Mouse (Mus musculus) heart, embryonic 14.5 days (tissue): ENCODE data around the gene Rpl36al. TPM values are rescaled to one million over a fixed set of nuclear protein-coding genes. Genes with fewer than 3 reads are reported as not detected.
A peak's percentile ranks its signal among the peaks of the same experiment; 100 is the strongest.

Experiments used
- ATAC-seq: fragments of 200-750 bp; cut with Nextera tagmentation; 2 replicates; pipeline ENCODE4 v1.8.0; 2017; ENCODE audit warnings: low read depth, moderate TSS enrichment; ENCODE audit not compliant: insufficient number of reproducible peaks, insufficient read depth, low FRiP score
- H3K27ac ChIP-seq, 2 experiments: fragments of 200-500 bp in 1 of 2; fragments of 300-500 bp in 1 of 2; sonication (generic) in 1 of 2; replicated peaks in 1 of 2; 2 replicates each; pipeline ENCODE4 v1.5.1; 2012 to 2014; ENCODE audit warnings: low read depth in 2 of 2, low read length in 2 of 2, control low read depth in 1 of 2, mild to moderate bottlenecking in 1 of 2, mixed read lengths in 1 of 2; ENCODE audit not compliant: control insufficient read depth in 1 of 2, insufficient read depth in 1 of 2
- H3K27me3 ChIP-seq: fragments of 300-500 bp; sonication (generic); 2 replicates; pipeline ENCODE4 v1.6.1; 2014; ENCODE audit warnings: mild to moderate bottlenecking, low read length, control low read depth; ENCODE audit not compliant: control insufficient read depth, insufficient read depth
- H3K36me3 ChIP-seq: fragments of 300-500 bp; sonication (generic); 2 replicates; pipeline ENCODE4 v1.6.1; 2014; ENCODE audit warnings: mild to moderate bottlenecking, control low read depth, low read length, mixed read lengths; ENCODE audit not compliant: control insufficient read depth, insufficient read depth
- H3K4me1 ChIP-seq, 2 experiments: fragments of 200-500 bp in 1 of 2; fragments of 300-500 bp in 1 of 2; sonication (generic) in 1 of 2; 2 replicates each; pipeline ENCODE4 v1.6.1; 2012 to 2014; ENCODE audit warnings: low read length in 2 of 2, control low read depth in 1 of 2, mixed read lengths in 1 of 2; ENCODE audit not compliant: control insufficient read depth in 2 of 2, insufficient read depth in 2 of 2
- H3K4me2 ChIP-seq: fragments of 300-500 bp; sonication (generic); 2 replicates; pipeline ENCODE4 v1.6.1; 2014; ENCODE audit warnings: mild to moderate bottlenecking, low read length
- H3K4me3 ChIP-seq, 2 experiments: fragments of 200-500 bp in 1 of 2; fragments of 300-500 bp in 1 of 2; sonication (generic) in 1 of 2; 2 replicates each; pipeline ENCODE4 v1.5.1; 2012 to 2014; ENCODE audit warnings: low read length in 2 of 2, mild to moderate bottlenecking in 2 of 2, control low read depth in 1 of 2, low read depth in 1 of 2, moderate library complexity in 1 of 2; ENCODE audit not compliant: control insufficient read depth in 1 of 2, insufficient read depth in 1 of 2
- H3K9ac ChIP-seq: fragments of 300-500 bp; sonication (generic); 2 replicates; pipeline ENCODE4 v1.6.1; 2014; ENCODE audit warnings: mild to moderate bottlenecking, low read length
- H3K9me3 ChIP-seq: fragments of 300-500 bp; sonication (generic); 2 replicates; pipeline ENCODE4 v1.6.1; 2016; ENCODE audit warnings: low read length, control low read depth; ENCODE audit not compliant: control insufficient read depth
- WGBS: fragments of 180-500 bp; shearing (Covaris S2); extraction: QIAGEN DNeasy Blood & Tissue Kit; methylation state at CpG from one replicate; pipeline ENCODE4 v1.1.7; 2014; 5-methylcytosine and 5-hydroxymethylcytosine counted together
- polyA plus RNA-seq: library from polyadenylated mRNA; unstranded; fragments of >200 nt; fragmentation: Nextera tagmentation; extraction: Ambion mirVana; gene quantifications from 2 replicates; pipeline ENCODE4 v1.2.1, GENCODE M21; 2014

Gene Rpl36al
- polyA plus RNA-seq, 1 experiment from 2014 or later, result 551 TPM

DNA sequence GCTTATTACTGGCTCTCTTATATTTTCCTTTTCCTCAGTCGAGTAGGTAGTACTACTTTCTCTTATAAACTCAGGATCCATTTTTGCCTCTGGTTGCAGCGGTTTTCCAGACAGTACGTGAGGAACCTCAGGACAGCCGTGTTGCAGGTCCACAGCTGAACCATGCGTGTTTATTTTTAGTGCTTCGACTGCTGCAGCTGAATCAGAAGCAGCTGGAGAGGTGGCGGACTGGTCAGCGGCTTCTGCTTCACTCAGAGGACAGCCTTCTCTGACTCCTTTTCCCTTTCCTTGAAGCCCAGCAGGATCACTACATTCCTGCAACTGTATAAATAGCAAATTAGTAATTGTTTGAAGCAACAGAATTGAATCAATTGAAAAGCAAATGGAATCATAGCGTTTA lies 6.2 kb upstream of the Rpl36al start:
- Histone ChIP-seq H3K4me2 (no peak overlapping the region), H3K27ac (peak overlapping the region; percentile 14 to 65; a peak in 3 of 4 replicates)
- WGBS, result 54% methylated on average over 9 of the region's 9 CpGs

DNA sequence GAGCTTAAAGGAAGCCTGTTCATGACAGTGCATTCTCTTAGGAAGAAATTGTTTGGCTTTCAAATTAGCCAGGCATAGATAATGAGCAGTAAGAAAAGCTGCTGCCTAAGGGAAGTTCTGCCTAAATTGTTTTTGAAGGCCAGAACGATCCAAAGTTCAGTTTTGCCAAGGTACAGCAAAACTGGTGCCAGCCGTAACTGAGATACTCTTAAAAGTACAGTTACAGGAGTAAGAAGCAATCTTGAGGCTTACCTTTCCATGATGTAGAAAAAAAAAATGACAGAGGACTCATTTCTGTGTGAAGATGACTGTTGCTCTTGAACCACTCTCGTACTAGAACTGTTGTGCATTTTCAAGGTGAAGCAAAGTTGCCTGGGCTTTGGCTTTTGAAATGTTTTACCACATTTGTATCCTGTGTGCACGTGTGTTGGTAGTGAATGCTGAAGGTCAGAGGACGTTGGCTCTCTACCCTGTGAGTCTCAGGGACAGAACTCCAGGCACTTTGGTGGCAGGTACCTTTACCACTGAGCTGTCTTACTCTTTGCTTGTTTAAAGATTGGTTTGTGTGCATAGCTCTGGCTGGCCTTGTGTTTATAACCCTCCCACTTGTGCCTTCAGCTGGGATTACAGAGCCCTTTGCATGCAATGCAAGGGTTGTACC lies 3.1 kb upstream of the Rpl36al start:
- H3K27ac ChIP-seq, result no peak overlapping the region
- WGBS, result 65% methylated on average over 5 of the region's 5 CpGs
- H3K9ac ChIP-seq, result peak overlapping the region; percentile 36; the same call in 1 of the 2 replicates
- no peaks in the 10 kb centered on the region for H3K27me3 ChIP-seq
- ATAC-seq, result no peak
- H3K4me2 ChIP-seq, result 0 out of 2 replicates have a peak overlapping the region, but pooled peaks have one; percentile 16
- H3K4me3 ChIP-seq, result no peak overlapping the region
- H3K4me1 ChIP-seq, result peaks cover 6 to 19% of the 10 kb centered on the region in 2 experiments
- peaks cover 50% of the 10 kb centered on the region for H3K36me3 ChIP-seq
- no peaks in the 10 kb centered on the region for H3K9me3 ChIP-seq

More for the DNA sequence above, 6.2 kb upstream of the Rpl36al start:
- H3K4me3 ChIP-seq, result no peak overlapping the region
- no peak for ATAC-seq
- peaks cover 3 to 15% of the 10 kb centered on the region in 2 experiments for H3K4me1 ChIP-seq
- H3K27me3 ChIP-seq, result no peaks in the 10 kb centered on the region
- H3K36me3 ChIP-seq, result peaks cover 51% of the 10 kb centered on the region
- no peaks in the 10 kb centered on the region for H3K9me3 ChIP-seq
- H3K9ac ChIP-seq, result no peak overlapping the region

DNA sequence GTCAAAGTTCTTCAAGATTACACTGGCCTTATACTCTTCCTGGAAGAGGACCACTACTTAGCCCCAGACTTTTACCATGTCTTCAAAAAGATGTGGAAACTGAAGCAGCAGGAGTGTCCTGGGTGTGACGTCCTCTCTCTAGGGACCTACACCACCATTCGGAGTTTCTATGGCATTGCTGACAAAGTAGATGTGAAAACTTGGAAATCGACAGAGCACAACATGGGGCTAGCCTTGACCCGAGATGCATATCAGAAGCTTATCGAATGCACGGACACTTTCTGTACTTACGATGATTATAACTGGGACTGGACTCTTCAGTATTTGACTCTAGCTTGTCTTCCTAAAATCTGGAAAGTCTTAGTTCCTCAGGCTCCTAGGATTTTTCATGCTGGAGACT lies 1.5 kb upstream of the Rpl36al start:
- ATAC-seq, result no peak
- Histone ChIP-seq H3K4me3 (peak overlapping the region; percentile 93 to 95), H3K9me3 (no peaks in the 10 kb centered on the region), H3K4me1 (peaks cover 6 to 19% of the 10 kb centered on the region in 2 experiments), H3K9ac (peak overlapping the region; percentile 92), H3K27me3 (no peaks in the 10 kb centered on the region), H3K36me3 (peaks cover 50% of the 10 kb centered on the region), H3K4me2 (peak overlapping the region; percentile 96), H3K27ac (no peak overlapping the region)
- 68% methylated on average over 7 of the region's 7 CpGs for WGBS

DNA sequence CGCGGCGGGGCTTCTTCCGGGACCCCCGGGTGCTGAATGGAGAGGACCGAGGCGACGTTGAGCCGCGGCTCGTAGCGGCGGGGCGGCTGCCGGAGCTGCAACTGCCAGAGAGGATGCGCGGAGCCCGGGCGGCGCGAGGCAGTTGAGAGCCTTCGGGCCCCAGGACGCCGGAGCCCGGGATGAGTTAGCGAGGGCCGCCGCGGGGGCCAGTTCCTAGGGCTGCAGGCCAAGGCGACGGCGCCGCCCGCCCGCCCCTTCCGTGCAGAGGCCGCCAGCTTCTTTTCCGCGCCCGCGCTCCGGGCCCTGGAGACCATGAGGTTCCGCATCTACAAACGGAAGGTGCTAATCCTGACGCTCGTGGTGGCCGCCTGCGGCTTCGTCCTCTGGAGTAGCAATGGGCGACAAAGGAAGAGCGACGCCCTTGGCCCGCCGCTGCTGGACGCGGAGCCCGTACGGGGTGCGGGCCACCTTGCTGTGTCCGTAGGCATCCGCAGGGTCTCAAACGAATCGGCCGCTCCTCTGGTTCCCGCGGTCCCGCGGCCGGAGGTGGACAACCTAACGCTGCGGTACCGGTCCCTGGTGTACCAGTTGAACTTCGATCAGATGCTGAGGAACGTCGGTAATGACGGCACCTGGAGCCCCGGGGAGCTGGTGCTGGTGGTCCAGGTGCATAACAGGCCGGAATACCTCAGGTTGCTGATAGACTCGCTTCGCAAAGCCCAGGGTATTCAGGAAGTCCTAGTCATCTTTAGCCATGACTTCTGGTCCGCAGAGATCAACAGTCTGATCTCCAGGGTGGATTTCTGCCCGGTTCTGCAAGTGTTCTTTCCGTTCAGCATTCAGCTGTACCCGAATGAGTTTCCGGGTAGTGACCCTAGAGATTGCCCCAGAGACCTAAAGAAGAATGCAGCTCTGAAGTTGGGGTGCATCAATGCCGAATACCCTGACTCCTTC lies 736 bp upstream of the Rpl36al start:
- Histone ChIP-seq H3K27ac (peak overlapping the region; percentile 89 to 90), H3K4me1 (peaks cover 6 to 19% of the 10 kb centered on the region in 2 experiments), H3K9me3 (no peaks in the 10 kb centered on the region), H3K36me3 (peaks cover 43% of the 10 kb centered on the region), H3K27me3 (no peaks in the 10 kb centered on the region), H3K9ac (peak overlapping the region; percentile 92), H3K4me3 (peak overlapping the region; percentile 93 to 95), H3K4me2 (peak overlapping the region; percentile 96)
- WGBS, result 3% methylated on average over 79 of the region's 86 CpGs
- ATAC-seq, result peak; percentile 61

DNA sequence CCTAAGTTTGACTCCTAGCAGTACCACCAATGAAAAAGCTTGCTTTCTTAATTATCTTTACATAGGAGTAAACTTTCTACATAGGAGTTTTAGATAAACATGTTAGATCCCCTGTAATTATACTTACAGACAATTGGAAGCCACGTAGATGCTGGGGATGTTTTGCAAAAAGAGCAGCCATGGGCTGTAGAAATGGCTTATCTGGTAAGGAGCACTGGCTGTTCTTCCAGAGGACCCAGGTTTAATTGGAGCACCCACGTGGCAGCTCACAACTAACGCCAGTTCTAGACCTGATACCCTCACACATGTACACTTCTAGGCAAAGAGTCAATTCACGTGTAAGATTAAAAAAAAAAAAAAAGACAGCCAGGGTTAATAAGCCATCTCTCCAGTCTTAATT lies 2.1 kb downstream of the Rpl36al start:
- no peak for ATAC-seq
- Histone ChIP-seq H3K27me3 (no peaks in the 10 kb centered on the region), H3K36me3 (peaks cover 25% of the 10 kb centered on the region), H3K4me3 (no peak overlapping the region), H3K4me2 (no peak overlapping the region), H3K9ac (no peak overlapping the region), H3K9me3 (no peaks in the 10 kb centered on the region), H3K27ac (no peak overlapping the region), H3K4me1 (peaks cover 6 to 14% of the 10 kb centered on the region in 2 experiments)
- 83% methylated on average over 4 of the region's 4 CpGs for WGBS

DNA sequence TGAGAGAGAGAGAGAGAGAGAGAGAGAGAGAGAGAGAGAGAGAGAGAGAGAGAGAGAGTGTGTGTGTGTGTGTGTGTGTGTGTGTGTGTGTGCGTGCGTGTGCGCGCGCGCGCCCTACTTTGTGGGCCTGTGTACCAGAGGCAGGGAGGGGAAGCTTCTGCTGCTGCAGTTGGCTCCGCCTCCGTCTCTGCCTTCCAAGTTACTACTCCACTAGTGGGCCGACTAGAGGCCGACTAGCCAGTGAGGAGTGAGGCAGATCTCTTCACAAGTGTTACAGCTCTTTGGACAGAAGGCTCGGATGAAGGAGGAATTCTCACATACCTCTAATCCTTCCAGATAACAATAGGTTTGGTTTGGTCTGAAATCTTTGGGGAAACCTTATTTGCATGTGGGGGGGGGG lies 4.5 kb downstream of the Rpl36al start:
- Histone ChIP-seq H3K4me1 (no peaks in the 10 kb centered on the region), H3K27me3 (no peaks in the 10 kb centered on the region), H3K27ac (no peak overlapping the region), H3K9me3 (no peaks in the 10 kb centered on the region), H3K4me3 (no peak overlapping the region), H3K4me2 (no peak overlapping the region), H3K9ac (no peak overlapping the region), H3K36me3 (peaks cover 35% of the 10 kb centered on the region)
- no peak for ATAC-seq
- 61% methylated on average over 12 of the region's 12 CpGs for WGBS

DNA sequence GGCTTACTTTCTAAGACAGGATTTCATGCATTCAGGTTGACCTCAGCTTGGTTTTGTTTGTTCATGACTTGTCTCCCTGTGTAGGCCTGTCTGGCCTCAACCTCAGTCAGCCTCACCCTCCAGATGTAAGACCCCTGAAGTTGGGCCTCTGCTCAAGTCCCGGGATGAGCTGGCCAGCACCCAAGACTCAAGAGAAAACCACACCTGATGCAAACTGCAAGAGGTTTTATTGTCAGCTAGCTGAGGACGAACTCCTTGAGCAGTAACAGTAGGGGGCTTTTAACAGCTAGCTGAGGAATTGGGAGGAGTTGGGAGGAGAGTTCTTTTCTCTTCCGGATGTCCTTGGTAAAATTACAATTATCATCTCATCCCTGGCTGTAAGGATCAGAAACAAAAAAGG lies 6.4 kb downstream of the Rpl36al start:
- no peaks in the 10 kb centered on the region for H3K9me3 ChIP-seq
- ATAC-seq, result no peak
- no peak overlapping the region for H3K27ac ChIP-seq
- H3K36me3 ChIP-seq, result peaks cover 44% of the 10 kb centered on the region
- WGBS, result 90% methylated on average over 3 of the region's 3 CpGs
- H3K27me3 ChIP-seq, result no peaks in the 10 kb centered on the region
- no peak overlapping the region for H3K4me3 ChIP-seq
- H3K4me1 ChIP-seq, result no peaks in the 10 kb centered on the region
- H3K4me2 ChIP-seq, result no peak overlapping the region
- no peak overlapping the region for H3K9ac ChIP-seq
